ENCODE assay signal across 12 mouse cellular contexts in genomic region chr9:27437391-27438061, GRCm38 (mm10). TPM values are rescaled to one million over a fixed set of nuclear protein-coding genes. Genes with fewer than 3 reads are reported as not detected.
A peak's percentile ranks its signal among the peaks of the same experiment; 100 is the strongest.
DNase-seq lines count a peak whose midpoint lies in the region; ATAC-seq and TF ChIP-seq lines count a peak whose summit lies in the region.
"Had no signal": no experiment of that assay in that cellular context is flagged by ENCODE, and none has a peak within 500 bp of the region (broad histone marks: within the 10 kb centered on the region; RNA-seq: fewer than 3 reads in every experiment).

No protein-coding gene starts in this region.

- 43% methylated on average over 7 of the region's 7 CpGs for WGBS in hindbrain, postnatal 0 days
- 57% methylated on average over 7 of the region's 7 CpGs for WGBS in intestine, postnatal 0 days
- WGBS in liver, postnatal 0 days (ENCODE audit: insufficient replicate concordance), result 61% methylated on average over 7 of the region's 7 CpGs

- TF ChIP-seq CTCF in hindbrain, postnatal 0 days (IDR thresholded peaks at IDR 0.05; ENCODE audit: low read depth), result no peak
- no peak for TF ChIP-seq CTCF in intestine, postnatal 0 days (IDR thresholded peaks at IDR 0.05; ENCODE audit: low read depth)
- TF ChIP-seq CTCF in liver, postnatal 0 days (IDR thresholded peaks at IDR 0.05; ENCODE audit: low read depth), result no peak

- TF ChIP-seq EP300 in liver, postnatal 0 days (IDR thresholded peaks at IDR 0.05; ENCODE audit: low read depth), result no peak

- H3K27me3 ChIP-seq in hindbrain, postnatal 0 days (ENCODE audit: insufficient read depth, low read length), result no peaks in the 10 kb centered on the region
- no peaks in the 10 kb centered on the region for H3K27me3 ChIP-seq in intestine, postnatal 0 days (replicated peaks; ENCODE audit: control insufficient read depth, insufficient read depth, low read length)
- H3K27me3 ChIP-seq in liver, postnatal 0 days (ENCODE audit: insufficient read depth, low read length), result no peaks in the 10 kb centered on the region

- peak; percentile 80 for ATAC-seq in frontal cortex, adult (ENCODE audit: low TSS enrichment)
- ATAC-seq in hindbrain, postnatal 0 days, result 0 out of 2 replicates have a peak, but pooled peaks have one; percentile 59
- ATAC-seq in intestine, postnatal 0 days, result no peak
- ATAC-seq in liver, postnatal 0 days, result no peak

- H3K9ac ChIP-seq in hindbrain, postnatal 0 days (replicated peaks; ENCODE audit: low read length), result no peak overlapping the region
- H3K9ac ChIP-seq in intestine, postnatal 0 days (ENCODE audit: low read depth, low read length), result no peak overlapping the region
- H3K9ac ChIP-seq in liver, postnatal 0 days (replicated peaks), result no peak overlapping the region

- no peak overlapping the region for H3K4me3 ChIP-seq in hindbrain, postnatal 0 days (ENCODE audit: low read length)
- no peak overlapping the region for H3K4me3 ChIP-seq in intestine, postnatal 0 days (ENCODE audit: low read depth, low read length)
- no peak overlapping the region for H3K4me3 ChIP-seq in liver, postnatal 0 days (ENCODE audit: low read depth, low read length)

- H3K27ac ChIP-seq in hindbrain, postnatal 0 days, result peak overlapping the region; percentile 32; the same call in 1 of the 2 replicates
- no peak overlapping the region for H3K27ac ChIP-seq in intestine, postnatal 0 days (ENCODE audit: low read depth, low read length)
- H3K27ac ChIP-seq in liver, postnatal 0 days (ENCODE audit: low read depth), result no peak overlapping the region
- H3K27ac ChIP-seq: kidney, postnatal 0 days had no signal

- H3K4me1 ChIP-seq in hindbrain, postnatal 0 days (ENCODE audit: insufficient read depth, low read length), result 0 out of 2 replicates have a peak, but pooled peaks cover 20% of the 10 kb centered on the region
- no peaks in the 10 kb centered on the region for H3K4me1 ChIP-seq in intestine, postnatal 0 days (replicated peaks; ENCODE audit: control insufficient read depth, insufficient read depth, low read length)
- H3K4me1 ChIP-seq in liver, postnatal 0 days (ENCODE audit: insufficient read depth), result no peaks in the 10 kb centered on the region

- DNase-seq in left cerebral cortex, adult 18-20 months (ENCODE audit: low spot score in 2 of 2), result peak; percentile 51 to 74
- DNase-seq in left cerebral cortex, adult 11 months (ENCODE audit: low spot score), result no peak
- DNase-seq in hindbrain, postnatal 0 days (ENCODE audit: low spot score), result peak; percentile 68
- peak; percentile 68 for DNase-seq in right cerebral cortex, adult 18-20 months
- no peak for DNase-seq in spleen, adult 12 weeks (ENCODE audit: low spot score)
- no peak for DNase-seq in liver, postnatal 0 days
- DNase-seq: lung, postnatal 36 days; thymus, adult 2 months had no signal

- H3K36me3 ChIP-seq in hindbrain, postnatal 0 days (ENCODE audit: insufficient read depth, low read length), result no peaks in the 10 kb centered on the region
- no peaks in the 10 kb centered on the region for H3K36me3 ChIP-seq in intestine, postnatal 0 days (ENCODE audit: control insufficient read depth, insufficient read depth)
- H3K36me3 ChIP-seq in liver, postnatal 0 days (replicated peaks; ENCODE audit: insufficient read depth, low read length), result no peaks in the 10 kb centered on the region

- H3K4me2 ChIP-seq in hindbrain, postnatal 0 days (ENCODE audit: low read depth, low read length), result no peak overlapping the region
- no peak overlapping the region for H3K4me2 ChIP-seq in intestine, postnatal 0 days (replicated peaks; ENCODE audit: low read depth)
- H3K4me2 ChIP-seq in liver, postnatal 0 days (ENCODE audit: low read depth, low read length), result no peak overlapping the region

- H3K9me3 ChIP-seq in hindbrain, postnatal 0 days (ENCODE audit: low read length), result no peaks in the 10 kb centered on the region
- H3K9me3 ChIP-seq in intestine, postnatal 0 days (ENCODE audit: control insufficient read depth), result no peaks in the 10 kb centered on the region
- H3K9me3 ChIP-seq in liver, postnatal 0 days (ENCODE audit: low read length), result no peaks in the 10 kb centered on the region

RNA-seq across cellular contexts. Expression of gene Spata19, which starts 40.9 kb away (rescaled TPM):
- total RNA-seq in left cerebral cortex, adult 18-20 months (2021), result 1 to 10 TPM in 1 of 2 experiments, under 1 TPM in 1; 0.59 to 1.7 TPM
- total RNA-seq in hindbrain, postnatal 0 days (2014; rRNA removed), result not detected in 2 replicates
- 0.40 TPM in 1 of 2 replicates, not detected in the other for polyA plus RNA-seq in hindbrain, postnatal 0 days (2015; fragmentation: Nextera tagmentation; extraction: Ambion mirVana)
- not detected in 2 replicates for polyA plus RNA-seq in intestine, postnatal 0 days (2015; fragmentation: Nextera tagmentation; extraction: Ambion mirVana)
- polyA plus RNA-seq in liver, postnatal 0 days (2015; fragmentation: Nextera tagmentation; extraction: Ambion mirVana), result not detected in 2 replicates
- total RNA-seq: ES-E14 had no signal
- polyA plus RNA-seq: kidney, postnatal 0 days had no signal

Comparison
In these comparisons a context has a peak if more than half of its experiments do, and no peak if none do; other contexts are left out.
1. DNase-seq: peak in left cerebral cortex, adult 18-20 months (2 of 2), hindbrain, postnatal 0 days (single experiment) and right cerebral cortex, adult 18-20 months (single experiment); none in left cerebral cortex, adult 11 months (single experiment), spleen, adult 12 weeks (single experiment) and liver, postnatal 0 days (single experiment).
2. ATAC-seq: peak in frontal cortex, adult (single experiment) and hindbrain, postnatal 0 days (single experiment); none in intestine, postnatal 0 days (single experiment) and liver, postnatal 0 days (single experiment).